Mouse (Mus musculus): ENCODE data around the gene Foxn3. TPM values are rescaled to one million over a fixed set of nuclear protein-coding genes. Genes with fewer than 3 reads are reported as not detected.

Foxn3 gene
- polyA plus RNA-seq, 1 experiment from 2014 or later, result 68.8 TPM

GRCm38 (mm10) chr12:99579989-99580388, 16.6 kb upstream of the Foxn3 start:
- no peaks in the 10 kb centered on the region for H3K27me3 ChIP-seq (ENCODE audit: low read depth, poor library complexity, severe bottlenecking)
- no peaks in the 10 kb centered on the region for H3K9me3 ChIP-seq (replicated peaks)
- peak; percentile 58 for DNase-seq (ENCODE audit: low spot score)
- no peak overlapping the region for H3K4me3 ChIP-seq
- H3K36me3 ChIP-seq, result no peaks in the 10 kb centered on the region
- 28% methylated on average over 4 of the region's 4 CpGs for WGBS
- peaks cover 14% of the 10 kb centered on the region for H3K4me1 ChIP-seq
- no peak overlapping the region for H3K27ac ChIP-seq

- H3K27me3 ChIP-seq (ENCODE audit: low read depth, poor library complexity, severe bottlenecking), result peaks cover 11% of the 10 kb centered on the region; the same call in 1 of the 2 replicates
- 80% methylated on average over 6 of the region's 6 CpGs for WGBS
These were observed 13.3 kb upstream of the Foxn3 start for GRCm38 (mm10) chr12:99576682-99577081.

GRCm38 (mm10) chr12:99574299-99574698, 10.9 kb upstream of the Foxn3 start:
- peaks cover 10% of the 10 kb centered on the region for H3K4me1 ChIP-seq
- 0 out of 2 replicates have a peak, but pooled peaks cover 5% of the 10 kb centered on the region for H3K36me3 ChIP-seq
- peaks cover 11% of the 10 kb centered on the region; the same call in 1 of the 2 replicates for H3K27me3 ChIP-seq (ENCODE audit: low read depth, poor library complexity, severe bottlenecking)
- no peaks in the 10 kb centered on the region for H3K9me3 ChIP-seq (replicated peaks)
- no peak overlapping the region for H3K4me3 ChIP-seq
- H3K27ac ChIP-seq, result no peak overlapping the region
- DNase-seq (ENCODE audit: low spot score), result no peak
- 58% methylated on average over 13 of the region's 13 CpGs for WGBS

More at GRCm38 (mm10) chr12:99576682-99577081, 13.3 kb upstream of the Foxn3 start:
- DNase-seq (ENCODE audit: low spot score), result no peak
- H3K4me3 ChIP-seq, result no peak overlapping the region
- H3K27ac ChIP-seq, result no peak overlapping the region
- H3K9me3 ChIP-seq (replicated peaks), result no peaks in the 10 kb centered on the region
- H3K4me1 ChIP-seq, result peaks cover 8% of the 10 kb centered on the region
- H3K36me3 ChIP-seq, result no peaks in the 10 kb centered on the region

GRCm38 (mm10) chr12:99573036-99573435, 9.7 kb upstream of the Foxn3 start:
- Histone ChIP-seq H3K36me3 (0 out of 2 replicates have a peak, but pooled peaks cover 5% of the 10 kb centered on the region), H3K27ac (0 out of 2 replicates have a peak overlapping the region, but pooled peaks have one; percentile 19), H3K27me3 (ENCODE audit: low read depth, poor library complexity, severe bottlenecking) (peaks cover 11% of the 10 kb centered on the region; the same call in 1 of the 2 replicates), H3K4me1 (peaks cover 6% of the 10 kb centered on the region; the same call in 1 of the 2 replicates), H3K9me3 (replicated peaks) (no peaks in the 10 kb centered on the region), H3K4me3 (no peak overlapping the region)
- WGBS, result 96% methylated on average over 6 of the region's 6 CpGs
- no peak for DNase-seq (ENCODE audit: low spot score)

- WGBS, result 89% methylated on average over 8 of the region's 8 CpGs
- Histone ChIP-seq H3K4me3 (no peak overlapping the region), H3K4me1 (peaks cover 6% of the 10 kb centered on the region; the same call in 1 of the 2 replicates), H3K36me3 (0 out of 2 replicates have a peak, but pooled peaks cover 5% of the 10 kb centered on the region), H3K27me3 (ENCODE audit: low read depth, poor library complexity, severe bottlenecking) (peaks cover 11% of the 10 kb centered on the region; the same call in 1 of the 2 replicates), H3K27ac (no peak overlapping the region), H3K9me3 (replicated peaks) (no peaks in the 10 kb centered on the region)
- no peak for DNase-seq (ENCODE audit: low spot score)
These were observed 8.6 kb upstream of the Foxn3 start for GRCm38 (mm10) chr12:99571999-99572398.

- H3K4me3 ChIP-seq, result no peak overlapping the region
- peaks cover 6% of the 10 kb centered on the region; the same call in 1 of the 2 replicates for H3K4me1 ChIP-seq
- peaks cover 18% of the 10 kb centered on the region; the same call in 1 of the 2 replicates for H3K27me3 ChIP-seq (ENCODE audit: low read depth, poor library complexity, severe bottlenecking)
- H3K27ac ChIP-seq, result no peak overlapping the region
- 75% methylated on average over 25 of the region's 25 CpGs for WGBS
- H3K36me3 ChIP-seq, result 0 out of 2 replicates have a peak, but pooled peaks cover 5% of the 10 kb centered on the region
- no peaks in the 10 kb centered on the region for H3K9me3 ChIP-seq (replicated peaks)
- no peak for DNase-seq (ENCODE audit: low spot score)
These were observed 7.0 kb upstream of the Foxn3 start for GRCm38 (mm10) chr12:99570197-99570956.

- Histone ChIP-seq H3K9me3 (replicated peaks) (no peaks in the 10 kb centered on the region), H3K27me3 (ENCODE audit: low read depth, poor library complexity, severe bottlenecking) (peaks cover 6% of the 10 kb centered on the region; the same call in 1 of the 2 replicates), H3K4me1 (peaks cover 37% of the 10 kb centered on the region), H3K4me3 (no peak overlapping the region), H3K36me3 (0 out of 2 replicates have a peak, but pooled peaks cover 4% of the 10 kb centered on the region), H3K27ac (no peak overlapping the region)
- DNase-seq (ENCODE audit: low spot score), result no peak
- WGBS, result 75% methylated on average over 2 of the region's 2 CpGs
These were observed 2.2 kb upstream of the Foxn3 start for GRCm38 (mm10) chr12:99565606-99566005.

- DNase-seq (ENCODE audit: low spot score), result no peak
- H3K27ac ChIP-seq, result no peak overlapping the region
- peak overlapping the region; percentile 88 for H3K4me3 ChIP-seq
- H3K36me3 ChIP-seq, result no peaks in the 10 kb centered on the region
- peaks cover 6% of the 10 kb centered on the region; the same call in 1 of the 2 replicates for H3K27me3 ChIP-seq (ENCODE audit: low read depth, poor library complexity, severe bottlenecking)
- H3K9me3 ChIP-seq (replicated peaks), result no peaks in the 10 kb centered on the region
- 17% methylated on average over 9 of the region's 9 CpGs for WGBS
- H3K4me1 ChIP-seq, result peaks cover 42% of the 10 kb centered on the region
These were observed 1.0 kb upstream of the Foxn3 start for GRCm38 (mm10) chr12:99564301-99564910.

GRCm38 (mm10) chr12:99562867-99563189, 554 bp downstream of the Foxn3 start:
- H3K9me3 ChIP-seq (replicated peaks), result no peaks in the 10 kb centered on the region
- WGBS, result under 1% methylated on average over 10 of the region's 10 CpGs
- peak overlapping the region; percentile 88 for H3K4me3 ChIP-seq
- H3K4me1 ChIP-seq, result peaks cover 49% of the 10 kb centered on the region
- H3K36me3 ChIP-seq, result no peaks in the 10 kb centered on the region
- peaks cover 6% of the 10 kb centered on the region; the same call in 1 of the 2 replicates for H3K27me3 ChIP-seq (ENCODE audit: low read depth, poor library complexity, severe bottlenecking)
- DNase-seq (ENCODE audit: low spot score), result peak; percentile 48
- peak overlapping the region; percentile 95 for H3K27ac ChIP-seq

GRCm38 (mm10) chr12:99562073-99562866, 1.1 kb downstream of the Foxn3 start:
- peaks cover 6% of the 10 kb centered on the region; the same call in 1 of the 2 replicates for H3K27me3 ChIP-seq (ENCODE audit: low read depth, poor library complexity, severe bottlenecking)
- WGBS, result under 1% methylated on average over 24 of the region's 24 CpGs
- H3K4me3 ChIP-seq, result peak overlapping the region; percentile 88
- 0 out of 2 replicates have a peak, but pooled peaks cover 3% of the 10 kb centered on the region for H3K36me3 ChIP-seq
- H3K4me1 ChIP-seq, result peaks cover 49% of the 10 kb centered on the region
- no peaks in the 10 kb centered on the region for H3K9me3 ChIP-seq (replicated peaks)
- H3K27ac ChIP-seq, result peak overlapping the region; percentile 95
- DNase-seq (ENCODE audit: low spot score), result peak; percentile 75

GRCm38 (mm10) chr12:99561333-99561766, 2.0 kb downstream of the Foxn3 start:
- no peaks in the 10 kb centered on the region for H3K9me3 ChIP-seq (replicated peaks)
- H3K36me3 ChIP-seq, result peaks cover 9% of the 10 kb centered on the region; the same call in 1 of the 2 replicates
- 35% methylated on average over 3 of the region's 3 CpGs for WGBS
- H3K27ac ChIP-seq, result peak overlapping the region; percentile 95
- H3K4me1 ChIP-seq, result peaks cover 49% of the 10 kb centered on the region
- peak; percentile 62 for DNase-seq (ENCODE audit: low spot score)
- peaks cover 6% of the 10 kb centered on the region; the same call in 1 of the 2 replicates for H3K27me3 ChIP-seq (ENCODE audit: low read depth, poor library complexity, severe bottlenecking)
- H3K4me3 ChIP-seq, result peak overlapping the region; percentile 88

GRCm38 (mm10) chr12:99560701-99561332, 2.6 kb downstream of the Foxn3 start:
- no peaks in the 10 kb centered on the region for H3K9me3 ChIP-seq (replicated peaks)
- H3K27ac ChIP-seq, result peak overlapping the region; percentile 95; the same call in 1 of the 2 replicates
- peaks cover 49% of the 10 kb centered on the region for H3K4me1 ChIP-seq
- 45% methylated on average over 11 of the region's 11 CpGs for WGBS
- H3K27me3 ChIP-seq (ENCODE audit: low read depth, poor library complexity, severe bottlenecking), result peaks cover 3% of the 10 kb centered on the region; the same call in 1 of the 2 replicates
- H3K4me3 ChIP-seq, result peak overlapping the region; percentile 88
- peak; percentile 57 for DNase-seq (ENCODE audit: low spot score)
- peaks cover 13% of the 10 kb centered on the region; the same call in 1 of the 2 replicates for H3K36me3 ChIP-seq

Measured in limb, embryonic 10.5 days (tissue).